Mouse (Mus musculus) heart, embryonic 13.5 days (tissue): ENCODE results near the gene Thap12. TPM values are rescaled to one million over a fixed set of nuclear protein-coding genes. Genes with fewer than 3 reads are reported as not detected.

Experiments
- ATAC-seq: fragments of 200-750 bp; cut with Nextera tagmentation; 2 replicates; pipeline ENCODE4 v1.8.0; 2017; ENCODE audit warnings: moderate TSS enrichment; ENCODE audit not compliant: insufficient number of reproducible peaks, low FRiP score, low TSS enrichment; ENCODE audit errors: extremely low read depth
- H3K27ac ChIP-seq: fragments of 300-500 bp; sonication (generic); replicated peaks from 2 replicates; pipeline ENCODE4 v1.5.1; 2015; ENCODE audit warnings: moderate library complexity, mild to moderate bottlenecking, inconsistent platforms
- H3K27me3 ChIP-seq: fragments of 300-500 bp; sonication (generic); replicated peaks from 2 replicates; pipeline ENCODE4 v1.6.1; 2015; ENCODE audit warnings: mild to moderate bottlenecking, inconsistent platforms
- H3K36me3 ChIP-seq: fragments of 300-500 bp; sonication (generic); 2 replicates; pipeline ENCODE4 v1.6.1; 2015; ENCODE audit warnings: mild to moderate bottlenecking, inconsistent platforms
- H3K4me1 ChIP-seq: fragments of 300-500 bp; sonication (generic); 2 replicates; pipeline ENCODE4 v1.6.1; 2015; ENCODE audit warnings: inconsistent platforms
- H3K4me2 ChIP-seq: fragments of 300-500 bp; sonication (generic); 2 replicates; pipeline ENCODE4 v1.6.1; 2015; ENCODE audit warnings: inconsistent platforms, mild to moderate bottlenecking, moderate library complexity
- H3K4me3 ChIP-seq: fragments of 300-500 bp; sonication (generic); 2 replicates; pipeline ENCODE4 v1.5.1; 2015; ENCODE audit warnings: moderate library complexity, mild to moderate bottlenecking, inconsistent platforms
- H3K9ac ChIP-seq: fragments of 300-500 bp; sonication (generic); 2 replicates; pipeline ENCODE4 v1.6.1; 2015; ENCODE audit warnings: inconsistent platforms, mild to moderate bottlenecking, moderate library complexity
- H3K9me3 ChIP-seq: fragments of 300-500 bp; sonication (generic); 2 replicates; pipeline ENCODE4 v1.6.1; 2016; ENCODE audit warnings: inconsistent platforms
- WGBS: fragments of 180-500 bp; shearing (Covaris S2); methylation state at CpG from one replicate; pipeline ENCODE4 v1.1.7; 2015; ENCODE audit warnings: mixed read lengths; 5-methylcytosine and 5-hydroxymethylcytosine counted together
- polyA plus RNA-seq: library from polyadenylated mRNA; unstranded; fragments of >200 nt; fragmentation: Nextera tagmentation; extraction: Ambion mirVana; gene quantifications from 2 replicates; pipeline ENCODE4 v1.2.1, GENCODE M21; 2015

The Thap12 gene
- polyA plus RNA-seq, 1 experiment from 2014 or later, result 35.5 TPM

- no peak overlapping the region for H3K9ac ChIP-seq
- H3K9me3 ChIP-seq, result no peaks in the 10 kb centered on the region
- 83% methylated on average over 4 of the region's 4 CpGs for WGBS
- H3K4me3 ChIP-seq, result no peak overlapping the region
- no peaks in the 10 kb centered on the region for H3K27me3 ChIP-seq
- no peak for ATAC-seq
- peaks cover 20% of the 10 kb centered on the region for H3K4me1 ChIP-seq
- H3K36me3 ChIP-seq, result no peaks in the 10 kb centered on the region
- no peak overlapping the region for H3K27ac ChIP-seq
- H3K4me2 ChIP-seq, result no peak overlapping the region
These were observed 4.3 kb upstream of the Thap12 start for GRCm38 (mm10) chr7:98698590-98698989.

- Histone ChIP-seq H3K27ac (peak overlapping the region; percentile 89), H3K36me3 (no peaks in the 10 kb centered on the region), H3K9me3 (no peaks in the 10 kb centered on the region), H3K27me3 (no peaks in the 10 kb centered on the region), H3K9ac (peak overlapping the region; percentile 98), H3K4me1 (peaks cover 37% of the 10 kb centered on the region), H3K4me3 (peak overlapping the region; percentile 99), H3K4me2 (peak overlapping the region; percentile 81)
- no peak for ATAC-seq
- WGBS, result 34% methylated on average over 7 of the region's 7 CpGs
These were observed 1.1 kb upstream of the Thap12 start for GRCm38 (mm10) chr7:98701771-98702170.

- no peak; the same call in none of the 2 replicates for ATAC-seq
- Histone ChIP-seq H3K4me2 (peak overlapping the region; percentile 81), H3K27ac (peak overlapping the region; percentile 89), H3K4me1 (peaks cover 34% of the 10 kb centered on the region), H3K27me3 (no peaks in the 10 kb centered on the region), H3K4me3 (peak overlapping the region; percentile 99), H3K9ac (peak overlapping the region; percentile 98), H3K36me3 (no peaks in the 10 kb centered on the region), H3K9me3 (no peaks in the 10 kb centered on the region)
- WGBS, result 0% methylated on average over 38 of the region's 38 CpGs
These were observed 520 bp downstream of the Thap12 start for GRCm38 (mm10) chr7:98703365-98703881.

- Histone ChIP-seq H3K9ac (peak overlapping the region; percentile 98), H3K27ac (no peak overlapping the region), H3K4me1 (peaks cover 34% of the 10 kb centered on the region), H3K9me3 (no peaks in the 10 kb centered on the region), H3K27me3 (no peaks in the 10 kb centered on the region), H3K4me2 (peak overlapping the region; percentile 81), H3K36me3 (no peaks in the 10 kb centered on the region; the same call in 1 of the 2 replicates), H3K4me3 (peak overlapping the region; percentile 99)
- no peak for ATAC-seq
- 56% methylated on average over 5 of the region's 5 CpGs for WGBS
These were observed 1.4 kb downstream of the Thap12 start for GRCm38 (mm10) chr7:98704276-98704675.

- no peak overlapping the region for H3K9ac ChIP-seq
- ATAC-seq, result no peak
- H3K4me2 ChIP-seq, result no peak overlapping the region
- peaks cover 82% of the 10 kb centered on the region for H3K36me3 ChIP-seq
- H3K4me3 ChIP-seq, result no peak overlapping the region
- no peaks in the 10 kb centered on the region for H3K9me3 ChIP-seq
- H3K27me3 ChIP-seq, result no peaks in the 10 kb centered on the region
- 0 out of 2 replicates have a peak, but pooled peaks cover 5% of the 10 kb centered on the region for H3K4me1 ChIP-seq
- no peak overlapping the region for H3K27ac ChIP-seq
- WGBS, result 86% methylated on average over 3 of the region's 3 CpGs
These were observed 10.8 kb downstream of the Thap12 start for GRCm38 (mm10) chr7:98713661-98714060.

- peaks cover 29% of the 10 kb centered on the region for H3K4me1 ChIP-seq
- H3K36me3 ChIP-seq, result peaks cover 57% of the 10 kb centered on the region
- H3K9ac ChIP-seq, result no peak overlapping the region
- H3K9me3 ChIP-seq, result no peaks in the 10 kb centered on the region
- 65% methylated on average over 3 of the region's 3 CpGs for WGBS
- no peak for ATAC-seq
- H3K27ac ChIP-seq, result no peak overlapping the region
- no peak overlapping the region for H3K4me3 ChIP-seq
- no peak overlapping the region for H3K4me2 ChIP-seq
- H3K27me3 ChIP-seq, result no peaks in the 10 kb centered on the region
These were observed 14.5 kb downstream of the Thap12 start for GRCm38 (mm10) chr7:98717438-98717837.

GRCm38 (mm10) chr7:98719761-98720160 lies 16.9 kb downstream of the Thap12 start:
- Histone ChIP-seq H3K27ac (no peak overlapping the region), H3K4me3 (no peak overlapping the region), H3K9ac (no peak overlapping the region), H3K4me2 (no peak overlapping the region), H3K4me1 (peaks cover 38% of the 10 kb centered on the region), H3K27me3 (no peaks in the 10 kb centered on the region), H3K9me3 (no peaks in the 10 kb centered on the region), H3K36me3 (peaks cover 33% of the 10 kb centered on the region)
- WGBS, result 88% methylated on average over 3 of the region's 3 CpGs
- ATAC-seq, result no peak

GRCm38 (mm10) chr7:98720731-98721130 lies 17.8 kb downstream of the Thap12 start:
- Histone ChIP-seq H3K9ac (no peak overlapping the region), H3K27me3 (peaks cover 2% of the 10 kb centered on the region; the same call in 1 of the 2 replicates), H3K4me2 (no peak overlapping the region), H3K4me3 (no peak overlapping the region), H3K4me1 (peaks cover 38% of the 10 kb centered on the region), H3K36me3 (peaks cover 24% of the 10 kb centered on the region), H3K9me3 (no peaks in the 10 kb centered on the region), H3K27ac (no peak overlapping the region)
- 66% methylated on average over 3 of the region's 3 CpGs for WGBS
- ATAC-seq, result no peak

GRCm38 (mm10) chr7:98721172-98721571 lies 18.3 kb downstream of the Thap12 start:
- ATAC-seq, result no peak
- 70% methylated on average over 5 of the region's 5 CpGs for WGBS
- Histone ChIP-seq H3K27me3 (peaks cover 7% of the 10 kb centered on the region; the same call in 1 of the 2 replicates), H3K36me3 (peaks cover 19% of the 10 kb centered on the region), H3K27ac (no peak overlapping the region), H3K9me3 (no peaks in the 10 kb centered on the region), H3K4me1 (peaks cover 38% of the 10 kb centered on the region), H3K4me3 (no peak overlapping the region), H3K4me2 (no peak overlapping the region), H3K9ac (no peak overlapping the region)

- Histone ChIP-seq H3K9ac (no peak overlapping the region), H3K9me3 (no peaks in the 10 kb centered on the region), H3K36me3 (peaks cover 15% of the 10 kb centered on the region), H3K4me3 (no peak overlapping the region), H3K4me1 (peaks cover 38% of the 10 kb centered on the region), H3K4me2 (no peak overlapping the region), H3K27me3 (peaks cover 8% of the 10 kb centered on the region; the same call in 1 of the 2 replicates), H3K27ac (no peak overlapping the region)
- no peak for ATAC-seq
- WGBS, result 71% methylated on average over 6 of the region's 6 CpGs
These were observed 18.7 kb downstream of the Thap12 start for GRCm38 (mm10) chr7:98721623-98722022.

GRCm38 (mm10) chr7:98725686-98726195 lies 22.8 kb downstream of the Thap12 start:
- Histone ChIP-seq H3K4me1 (peaks cover 33% of the 10 kb centered on the region), H3K27me3 (peaks cover 24% of the 10 kb centered on the region), H3K27ac (no peak overlapping the region), H3K4me3 (no peak overlapping the region), H3K36me3 (no peaks in the 10 kb centered on the region), H3K9me3 (no peaks in the 10 kb centered on the region), H3K4me2 (no peak overlapping the region), H3K9ac (no peak overlapping the region)
- ATAC-seq, result no peak
- WGBS, result 73% methylated on average over 6 of the region's 6 CpGs

GRCm38 (mm10) chr7:98727986-98728385 lies 25.1 kb downstream of the Thap12 start:
- no peak overlapping the region for H3K4me2 ChIP-seq
- peaks cover 10% of the 10 kb centered on the region for H3K4me1 ChIP-seq
- no peaks in the 10 kb centered on the region for H3K9me3 ChIP-seq
- ATAC-seq, result no peak
- no peak overlapping the region for H3K4me3 ChIP-seq
- peaks cover 28% of the 10 kb centered on the region for H3K27me3 ChIP-seq
- H3K36me3 ChIP-seq, result no peaks in the 10 kb centered on the region
- WGBS, result 91% methylated on average over 1 of the region's 1 CpGs
- no peak overlapping the region for H3K9ac ChIP-seq
- H3K27ac ChIP-seq, result no peak overlapping the region
